Comparison of ENCODE assay signal across 25 mouse cellular contexts in the genomic region with DNA sequence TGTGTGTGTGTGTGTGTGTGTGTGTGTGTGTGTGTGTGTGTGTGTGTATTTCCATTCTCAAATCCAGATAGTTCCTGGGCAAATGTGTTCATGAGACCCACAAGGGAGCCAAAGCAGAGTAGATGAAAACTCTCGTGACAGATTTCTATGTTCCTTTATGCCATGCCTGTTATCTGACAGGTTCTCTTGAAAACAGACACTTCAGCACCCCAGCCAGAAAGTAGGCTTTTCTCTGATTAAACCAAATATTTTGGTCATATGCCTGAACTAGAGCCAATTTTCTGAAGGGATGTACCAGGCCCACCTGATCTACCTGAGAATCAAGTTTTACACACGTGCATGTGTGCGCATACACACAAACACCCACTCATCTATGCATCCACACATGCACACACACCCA.
"Had no signal": no experiment of that assay in that cellular context is flagged by ENCODE, and none has a peak within 500 bp of the region (broad histone marks: within the 10 kb centered on the region; RNA-seq: fewer than 3 reads in every experiment).

No protein-coding gene starts in this region.

- H3K36me3 ChIP-seq: embryonic facial prominence, embryonic 10.5 days; embryonic facial prominence, embryonic 12.5 days; embryonic facial prominence, embryonic 13.5 days; embryonic facial prominence, embryonic 15.5 days; forebrain, embryonic 10.5 days; forebrain, embryonic 12.5 days; forebrain, embryonic 15.5 days; heart, embryonic 10.5 days had no signal

- H3K9ac ChIP-seq: embryonic facial prominence, embryonic 12.5 days; embryonic facial prominence, embryonic 13.5 days; embryonic facial prominence, embryonic 15.5 days; forebrain, embryonic 12.5 days; forebrain, embryonic 13.5 days; forebrain, embryonic 15.5 days; forebrain, postnatal 0 days had no signal

- H3K4me1 ChIP-seq: embryonic facial prominence, embryonic 10.5 days; embryonic facial prominence, embryonic 12.5 days; embryonic facial prominence, embryonic 13.5 days; embryonic facial prominence, embryonic 15.5 days; forebrain, embryonic 10.5 days; forebrain, embryonic 12.5 days; forebrain, embryonic 13.5 days; forebrain, embryonic 15.5 days; heart, embryonic 10.5 days had no signal

- H3K27ac ChIP-seq: embryonic facial prominence, embryonic 10.5 days; embryonic facial prominence, embryonic 12.5 days; embryonic facial prominence, embryonic 13.5 days; embryonic facial prominence, embryonic 15.5 days; forebrain, embryonic 10.5 days; forebrain, embryonic 12.5 days; forebrain, embryonic 13.5 days; forebrain, embryonic 15.5 days; gastrocnemius, adult 2 months; heart, adult 2 months; heart, embryonic 10.5 days had no signal

- H3K27me3 ChIP-seq: embryonic facial prominence, embryonic 12.5 days; embryonic facial prominence, embryonic 13.5 days; embryonic facial prominence, embryonic 15.5 days; forebrain, embryonic 12.5 days; forebrain, embryonic 13.5 days; forebrain, embryonic 15.5 days had no signal

- H3K4me3 ChIP-seq: embryonic facial prominence, embryonic 10.5 days; embryonic facial prominence, embryonic 12.5 days; embryonic facial prominence, embryonic 13.5 days; embryonic facial prominence, embryonic 15.5 days; erythroblast, embryonic 14.5 days; forebrain, embryonic 10.5 days; forebrain, embryonic 12.5 days; forebrain, embryonic 13.5 days; forebrain, embryonic 15.5 days; gastrocnemius, adult 2 months; heart, adult 2 months; heart, embryonic 10.5 days had no signal

- H3K9me3 ChIP-seq: embryonic facial prominence, embryonic 10.5 days; embryonic facial prominence, embryonic 12.5 days; embryonic facial prominence, embryonic 13.5 days; embryonic facial prominence, embryonic 15.5 days; forebrain, embryonic 10.5 days; forebrain, embryonic 12.5 days; forebrain, embryonic 13.5 days; forebrain, embryonic 15.5 days; heart, embryonic 10.5 days had no signal

- DNase-seq: cerebellum, adult 8-10 months; cerebellum, adult 9-10 months; cerebellum, adult 9-11 months; cerebellum, postnatal 10 days; cerebellum, postnatal 25 days; cerebellum, postnatal 36 days; embryo, embryonic 11 days; forebrain, postnatal 0 days; gastrocnemius, adult 2 months; gastrocnemius, postnatal 10 days; gastrocnemius, postnatal 14 days; gastrocnemius, postnatal 25 days; gastrocnemius, postnatal 36 days; heart, adult 18-20 months; heart, adult 2 months had no signal
